Mouse (Mus musculus) liver, adult 2 months (tissue): ENCODE measurements around the gene Grb2.

Experiments
- CTCF ChIP-seq: fragments of 200-500 bp; IDR thresholded peaks from 2 replicates; pipeline ENCODE4 v1.5.1; 2011; ENCODE audit warnings: low read depth, low read length, control low read depth
- POLR2A ChIP-seq: fragments of 200-500 bp; IDR thresholded peaks from 2 replicates; pipeline ENCODE4 v1.6.1; 2011; ENCODE audit warnings: low read length, control low read depth; ENCODE audit not compliant: insufficient read depth; ENCODE audit errors: extremely low read depth

DNA sequence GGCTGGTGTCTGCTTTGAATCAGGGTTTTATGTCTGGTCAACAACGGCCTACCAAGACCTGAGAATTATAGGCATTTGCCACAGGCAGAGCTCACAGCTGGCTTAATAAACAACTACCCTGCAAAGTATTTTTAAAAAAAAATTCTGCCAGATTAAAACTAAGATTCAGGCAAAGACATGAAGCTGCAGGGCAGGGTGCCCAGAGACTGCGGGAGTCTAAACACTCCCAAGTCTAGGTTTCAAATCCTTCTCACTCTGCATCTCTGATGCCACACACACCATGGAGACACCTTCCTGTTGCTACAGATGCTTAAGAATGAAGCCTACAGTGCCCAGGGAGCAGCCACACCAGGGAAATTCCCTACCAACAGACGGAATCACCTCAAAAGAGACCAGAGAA lies 56.7 kb downstream of the Grb2 start:
- no peak for TF ChIP-seq POLR2A
- TF ChIP-seq CTCF: no peak
